Mouse (Mus musculus) frontal cortex, postnatal 14 days (tissue): ENCODE measurements around the gene Lgalsl.

ENCODE experiments used
- DNase-seq, 2 experiments: peaks; one replicate each; pipeline ENCODE4 v3.0.0; 2022; ENCODE audit warnings: low spot score in 2 of 2

Lgalsl gene

DNA sequence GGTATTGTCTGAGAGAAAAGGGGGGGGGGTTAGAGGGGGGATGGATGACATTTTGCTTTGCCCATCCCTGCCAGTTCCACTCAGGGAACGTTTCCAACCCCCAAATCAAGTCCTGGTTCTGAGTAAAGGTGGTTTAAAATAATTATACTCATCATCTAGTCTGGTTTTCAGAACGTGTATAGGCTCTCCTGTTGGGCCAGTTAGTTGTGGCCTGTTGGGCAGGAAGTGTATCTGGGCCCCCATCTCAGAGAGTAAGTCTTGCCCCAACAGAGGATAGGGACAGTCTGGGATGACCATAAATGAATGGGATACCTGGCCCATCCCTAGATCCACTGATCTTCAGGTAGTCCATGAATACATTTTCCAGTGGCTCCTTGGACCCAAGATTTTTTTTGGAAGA is 48.2 kb downstream of the Lgalsl start:
- DNase-seq = no peak

DNA sequence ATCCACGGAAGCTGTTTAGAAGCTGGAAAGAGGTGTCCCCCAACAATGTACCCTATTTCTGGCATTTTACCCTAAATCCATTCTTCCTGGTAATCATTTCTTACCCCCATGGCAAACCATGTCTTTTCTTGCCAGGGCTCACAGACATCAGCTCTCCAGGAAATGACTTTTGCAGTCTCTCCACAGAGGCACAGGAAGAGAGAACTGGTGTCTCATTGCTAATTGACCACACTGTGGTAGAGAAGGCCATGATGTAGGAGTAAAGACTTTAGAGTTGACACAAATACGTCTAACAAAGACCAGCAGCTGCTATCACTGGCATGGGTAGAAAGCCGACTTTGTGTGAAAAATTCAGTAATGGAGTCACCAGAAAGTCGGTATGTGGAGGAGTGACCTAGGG is 50.5 kb downstream of the Lgalsl start:
- DNase-seq = no peak

- no peak for DNase-seq
Measured at GRCm38 (mm10) chr11:20778861-20779563, 51.8 kb downstream of the Lgalsl start.

- DNase-seq = no peak
Measured at GRCm38 (mm10) chr11:20778298-20778697, 52.6 kb downstream of the Lgalsl start.

DNA sequence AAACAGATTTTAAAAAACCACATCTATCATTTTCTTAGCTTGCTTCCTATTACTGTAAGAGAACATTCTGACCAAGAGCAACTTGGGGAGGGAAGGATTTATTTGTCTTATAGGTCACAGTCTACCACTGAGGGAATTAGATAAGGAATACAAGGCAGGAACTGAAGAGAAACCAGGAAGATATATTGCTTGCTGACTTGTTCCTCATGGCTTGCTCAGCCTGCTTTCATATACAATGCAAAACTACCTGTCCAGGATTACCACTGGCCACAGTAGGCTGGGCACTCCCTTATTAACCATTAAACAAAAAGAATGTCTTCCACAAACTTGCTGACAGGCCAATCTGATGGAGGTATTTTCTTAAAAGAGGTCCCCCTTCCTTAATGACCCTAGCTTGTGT is 54.2 kb downstream of the Lgalsl start:
- DNase-seq = no peak
